Mouse (Mus musculus): ENCODE data around the gene Dsn1. TPM values are rescaled to one million over a fixed set of nuclear protein-coding genes. Genes with fewer than 3 reads are reported as not detected.

Gene Dsn1
- polyA plus RNA-seq, 1 experiment from 2014 or later = 28.6 TPM

Other genes with a start within 250 kb of the Dsn1 start
- 1,649 and 1,814 TPM in 2 replicates for gene Myl9, start 231.7 kb downstream of the Dsn1 start, polyA plus RNA-seq (2015; fragmentation: Nextera tagmentation; extraction: Ambion mirVana)
- 33.7 and 36.5 TPM in 2 replicates for gene Tgif2, start 167.1 kb downstream of the Dsn1 start, polyA plus RNA-seq (2015; fragmentation: Nextera tagmentation; extraction: Ambion mirVana)
- 6.7 and 7.3 TPM in 2 replicates for gene 4930518I15Rik, start 149.2 kb downstream of the Dsn1 start, polyA plus RNA-seq (2015; fragmentation: Nextera tagmentation; extraction: Ambion mirVana)
- gene Rab5if, start 144.0 kb downstream of the Dsn1 start, polyA plus RNA-seq (2015; fragmentation: Nextera tagmentation; extraction: Ambion mirVana) = 173 and 190 TPM in 2 replicates
- 0.39 and 0.41 TPM in 2 replicates for gene Sla2, start 120.0 kb downstream of the Dsn1 start, polyA plus RNA-seq (2015; fragmentation: Nextera tagmentation; extraction: Ambion mirVana)
- gene Ndrg3, start 15.1 kb downstream of the Dsn1 start, polyA plus RNA-seq (2015; fragmentation: Nextera tagmentation; extraction: Ambion mirVana) = 41.9 and 44.5 TPM in 2 replicates
- gene Soga1, start 72.1 kb upstream of the Dsn1 start, polyA plus RNA-seq (2015; fragmentation: Nextera tagmentation; extraction: Ambion mirVana) = 2.1 and 2.6 TPM in 2 replicates
- not detected in 2 replicates for gene Tldc2, start 79.9 kb upstream of the Dsn1 start, polyA plus RNA-seq (2015; fragmentation: Nextera tagmentation; extraction: Ambion mirVana)
- 27.2 and 29.1 TPM in 2 replicates for gene Samhd1, start 128.1 kb upstream of the Dsn1 start, polyA plus RNA-seq (2015; fragmentation: Nextera tagmentation; extraction: Ambion mirVana)
- gene Rbl1, start 197.4 kb upstream of the Dsn1 start, polyA plus RNA-seq (2015; fragmentation: Nextera tagmentation; extraction: Ambion mirVana) = 17.6 and 20.2 TPM in 2 replicates

All from stomach, embryonic 16.5 days (tissue).